Mouse (Mus musculus): ENCODE measurements around the gene Olfr325. TPM values are rescaled to one million over a fixed set of nuclear protein-coding genes. Genes with fewer than 3 reads are reported as not detected.

The Olfr325 gene
- not detected for polyA plus RNA-seq (2014; fragmentation: Illumina TruSeq; extraction: RNeasy Lipid Tissue Mini Kit (QIAGEN cat#74804); ENCODE audit: low read depth, low replicate concordance)

GRCm38 (mm10) chr11:58577430-58577829 lies at the start of gene Olfr325:
Olfr325 (plus strand) TSS chr11:58577730.

GRCm38 (mm10) chr11:58534736-58535135 lies 42.8 kb upstream of the Olfr325 start, which contains the start of gene Olfr330:
Olfr330 (minus strand) TSS chr11:58534836.

GRCm38 (mm10) chr11:58546322-58546721 lies 31.2 kb upstream of the Olfr325 start, which contains the start of gene Olfr329-ps:
Olfr329-ps (minus strand) TSS chr11:58546422.

GRCm38 (mm10) chr11:58555536-58555935 lies 22.0 kb upstream of the Olfr325 start, which contains the start of gene Olfr328:
Olfr328 (minus strand) TSS chr11:58555636.

GRCm38 (mm10) chr11:58570405-58570804 lies 7.1 kb upstream of the Olfr325 start, which contains the start of gene Olfr224:
Olfr224 (minus strand) TSS chr11:58570553.

GRCm38 (mm10) chr11:58594814-58595213 lies 17.3 kb downstream of the Olfr325 start, which contains the start of gene Olfr324:
Olfr324 (plus strand) TSS chr11:58595114.

GRCm38 (mm10) chr11:58615975-58616374 lies 38.4 kb downstream of the Olfr325 start, which contains the start of gene 2210407C18Rik:
2210407C18Rik (minus strand) TSS chr11:58616075.

GRCm38 (mm10) chr11:58630401-58630800 lies 52.9 kb downstream of the Olfr325 start, which contains the start of gene Olfr323:
Olfr323 (minus strand) TSS chr11:58630501.

Other genes with a start within 250 kb of the Olfr325 start
- 53.2 TPM for gene Zfp672, start 247.4 kb upstream of the Olfr325 start, polyA plus RNA-seq (2014; fragmentation: Illumina TruSeq; extraction: RNeasy Lipid Tissue Mini Kit (QIAGEN cat#74804); ENCODE audit: low read depth, low replicate concordance)
- gene Sh3bp5l, start 247.0 kb upstream of the Olfr325 start, polyA plus RNA-seq (2014; fragmentation: Illumina TruSeq; extraction: RNeasy Lipid Tissue Mini Kit (QIAGEN cat#74804); ENCODE audit: low read depth, low replicate concordance): 42.4 TPM
- 2,095 TPM for gene Lypd8, start 198.7 kb upstream of the Olfr325 start, polyA plus RNA-seq (2014; fragmentation: Illumina TruSeq; extraction: RNeasy Lipid Tissue Mini Kit (QIAGEN cat#74804); ENCODE audit: low read depth, low replicate concordance)
- gene 1810065E05Rik, start 156.6 kb upstream of the Olfr325 start, polyA plus RNA-seq (2014; fragmentation: Illumina TruSeq; extraction: RNeasy Lipid Tissue Mini Kit (QIAGEN cat#74804); ENCODE audit: low read depth, low replicate concordance): not detected
- not detected for gene Gm12253, start 145.2 kb upstream of the Olfr325 start, polyA plus RNA-seq (2014; fragmentation: Illumina TruSeq; extraction: RNeasy Lipid Tissue Mini Kit (QIAGEN cat#74804); ENCODE audit: low read depth, low replicate concordance)
- 3.7 TPM for gene Lypd9, start 124.8 kb upstream of the Olfr325 start, polyA plus RNA-seq (2014; fragmentation: Illumina TruSeq; extraction: RNeasy Lipid Tissue Mini Kit (QIAGEN cat#74804); ENCODE audit: low read depth, low replicate concordance)
- gene Olfr30, start 115.5 kb upstream of the Olfr325 start, polyA plus RNA-seq (2014; fragmentation: Illumina TruSeq; extraction: RNeasy Lipid Tissue Mini Kit (QIAGEN cat#74804); ENCODE audit: low read depth, low replicate concordance): not detected
- 0.82 TPM for gene Olfr332, start 85.2 kb upstream of the Olfr325 start, polyA plus RNA-seq (2014; fragmentation: Illumina TruSeq; extraction: RNeasy Lipid Tissue Mini Kit (QIAGEN cat#74804); ENCODE audit: low read depth, low replicate concordance)
- gene Olfr331, start 75.2 kb upstream of the Olfr325 start, polyA plus RNA-seq (2014; fragmentation: Illumina TruSeq; extraction: RNeasy Lipid Tissue Mini Kit (QIAGEN cat#74804); ENCODE audit: low read depth, low replicate concordance): not detected
- not detected for gene Olfr330, start 42.9 kb upstream of the Olfr325 start, polyA plus RNA-seq (2014; fragmentation: Illumina TruSeq; extraction: RNeasy Lipid Tissue Mini Kit (QIAGEN cat#74804); ENCODE audit: low read depth, low replicate concordance)
- not detected for gene Olfr329-ps, start 31.3 kb upstream of the Olfr325 start, polyA plus RNA-seq (2014; fragmentation: Illumina TruSeq; extraction: RNeasy Lipid Tissue Mini Kit (QIAGEN cat#74804); ENCODE audit: low read depth, low replicate concordance)
- not detected for gene Olfr328, start 22.1 kb upstream of the Olfr325 start, polyA plus RNA-seq (2014; fragmentation: Illumina TruSeq; extraction: RNeasy Lipid Tissue Mini Kit (QIAGEN cat#74804); ENCODE audit: low read depth, low replicate concordance)
- not detected for gene Olfr224, start 7.2 kb upstream of the Olfr325 start, polyA plus RNA-seq (2014; fragmentation: Illumina TruSeq; extraction: RNeasy Lipid Tissue Mini Kit (QIAGEN cat#74804); ENCODE audit: low read depth, low replicate concordance)
- not detected for gene Olfr324, start 17.4 kb downstream of the Olfr325 start, polyA plus RNA-seq (2014; fragmentation: Illumina TruSeq; extraction: RNeasy Lipid Tissue Mini Kit (QIAGEN cat#74804); ENCODE audit: low read depth, low replicate concordance)
- not detected for gene 2210407C18Rik, start 38.3 kb downstream of the Olfr325 start, polyA plus RNA-seq (2014; fragmentation: Illumina TruSeq; extraction: RNeasy Lipid Tissue Mini Kit (QIAGEN cat#74804); ENCODE audit: low read depth, low replicate concordance)
- not detected for gene Olfr323, start 52.8 kb downstream of the Olfr325 start, polyA plus RNA-seq (2014; fragmentation: Illumina TruSeq; extraction: RNeasy Lipid Tissue Mini Kit (QIAGEN cat#74804); ENCODE audit: low read depth, low replicate concordance)
- not detected for gene Trim58, start 62.7 kb downstream of the Olfr325 start, polyA plus RNA-seq (2014; fragmentation: Illumina TruSeq; extraction: RNeasy Lipid Tissue Mini Kit (QIAGEN cat#74804); ENCODE audit: low read depth, low replicate concordance)
- not detected for gene Olfr322, start 81.1 kb downstream of the Olfr325 start, polyA plus RNA-seq (2014; fragmentation: Illumina TruSeq; extraction: RNeasy Lipid Tissue Mini Kit (QIAGEN cat#74804); ENCODE audit: low read depth, low replicate concordance)
- not detected for gene Olfr320, start 103.4 kb downstream of the Olfr325 start, polyA plus RNA-seq (2014; fragmentation: Illumina TruSeq; extraction: RNeasy Lipid Tissue Mini Kit (QIAGEN cat#74804); ENCODE audit: low read depth, low replicate concordance)
- gene Olfr319, start 121.4 kb downstream of the Olfr325 start, polyA plus RNA-seq (2014; fragmentation: Illumina TruSeq; extraction: RNeasy Lipid Tissue Mini Kit (QIAGEN cat#74804); ENCODE audit: low read depth, low replicate concordance): not detected
- not detected for gene Olfr318, start 146.3 kb downstream of the Olfr325 start, polyA plus RNA-seq (2014; fragmentation: Illumina TruSeq; extraction: RNeasy Lipid Tissue Mini Kit (QIAGEN cat#74804); ENCODE audit: low read depth, low replicate concordance)
- gene Olfr317, start 161.5 kb downstream of the Olfr325 start, polyA plus RNA-seq (2014; fragmentation: Illumina TruSeq; extraction: RNeasy Lipid Tissue Mini Kit (QIAGEN cat#74804); ENCODE audit: low read depth, low replicate concordance): not detected
- not detected for gene Olfr316, start 175.0 kb downstream of the Olfr325 start, polyA plus RNA-seq (2014; fragmentation: Illumina TruSeq; extraction: RNeasy Lipid Tissue Mini Kit (QIAGEN cat#74804); ENCODE audit: low read depth, low replicate concordance)
- gene Olfr315, start 195.5 kb downstream of the Olfr325 start, polyA plus RNA-seq (2014; fragmentation: Illumina TruSeq; extraction: RNeasy Lipid Tissue Mini Kit (QIAGEN cat#74804); ENCODE audit: low read depth, low replicate concordance): not detected
- gene Olfr314, start 205.2 kb downstream of the Olfr325 start, polyA plus RNA-seq (2014; fragmentation: Illumina TruSeq; extraction: RNeasy Lipid Tissue Mini Kit (QIAGEN cat#74804); ENCODE audit: low read depth, low replicate concordance): not detected
- gene Fam183b, start 224.2 kb downstream of the Olfr325 start, polyA plus RNA-seq (2014; fragmentation: Illumina TruSeq; extraction: RNeasy Lipid Tissue Mini Kit (QIAGEN cat#74804); ENCODE audit: low read depth, low replicate concordance): 14.7 TPM
- not detected for gene Olfr313, start 237.3 kb downstream of the Olfr325 start, polyA plus RNA-seq (2014; fragmentation: Illumina TruSeq; extraction: RNeasy Lipid Tissue Mini Kit (QIAGEN cat#74804); ENCODE audit: low read depth, low replicate concordance)

All from adipose tissue, adult 10 weeks (tissue).